Mouse (Mus musculus): ENCODE results near the gene Gas6. TPM values are rescaled to one million over a fixed set of nuclear protein-coding genes. Genes with fewer than 3 reads are reported as not detected.
A peak's percentile ranks its signal among the peaks of the same experiment; 100 is the strongest.

Gas6 gene
- polyA plus RNA-seq, 1 experiment from 2014 or later, result 34.7 TPM

- no peak overlapping the region for H3K9ac ChIP-seq
- H3K27me3 ChIP-seq (ENCODE audit: control insufficient read depth, insufficient read depth, low read length), result no peaks in the 10 kb centered on the region
- H3K4me1 ChIP-seq (replicated peaks; ENCODE audit: control insufficient read depth, insufficient read depth, low read length), result no peaks in the 10 kb centered on the region
- ATAC-seq (ENCODE audit: low FRiP score), result no peak
- no peaks in the 10 kb centered on the region for H3K9me3 ChIP-seq (ENCODE audit: control insufficient read depth, low read length)
- 92% methylated on average over 11 of the region's 11 CpGs for WGBS
- DNase-seq (ENCODE audit: low spot score), result no peak
- H3K27ac ChIP-seq, result no peak overlapping the region
- no peak overlapping the region for H3K4me2 ChIP-seq (replicated peaks)
- H3K36me3 ChIP-seq (replicated peaks; ENCODE audit: control insufficient read depth, insufficient read depth), result peaks cover 14% of the 10 kb centered on the region; the same call in 1 of the 2 replicates
- no peak overlapping the region for H3K4me3 ChIP-seq (replicated peaks; ENCODE audit: low read length)
Observed at GRCm38 (mm10) chr8:13471484-13471883, 22.8 kb downstream of the Gas6 start.

GRCm38 (mm10) chr8:13468737-13469136 is 25.6 kb downstream of the Gas6 start:
- no peaks in the 10 kb centered on the region for H3K9me3 ChIP-seq (ENCODE audit: control insufficient read depth, low read length)
- no peaks in the 10 kb centered on the region for H3K4me1 ChIP-seq (replicated peaks; ENCODE audit: control insufficient read depth, insufficient read depth, low read length)
- DNase-seq (ENCODE audit: low spot score) (no peak), ATAC-seq (ENCODE audit: low FRiP score) (no peak)
- no peak overlapping the region for H3K4me2 ChIP-seq (replicated peaks)
- no peak overlapping the region for H3K4me3 ChIP-seq (replicated peaks; ENCODE audit: low read length)
- 0 out of 2 replicates have a peak, but pooled peaks cover 7% of the 10 kb centered on the region for H3K36me3 ChIP-seq (replicated peaks; ENCODE audit: control insufficient read depth, insufficient read depth)
- no peak overlapping the region for H3K9ac ChIP-seq
- no peaks in the 10 kb centered on the region for H3K27me3 ChIP-seq (ENCODE audit: control insufficient read depth, insufficient read depth, low read length)
- H3K27ac ChIP-seq, result no peak overlapping the region
- 81% methylated on average over 9 of the region's 9 CpGs for WGBS

DNA sequence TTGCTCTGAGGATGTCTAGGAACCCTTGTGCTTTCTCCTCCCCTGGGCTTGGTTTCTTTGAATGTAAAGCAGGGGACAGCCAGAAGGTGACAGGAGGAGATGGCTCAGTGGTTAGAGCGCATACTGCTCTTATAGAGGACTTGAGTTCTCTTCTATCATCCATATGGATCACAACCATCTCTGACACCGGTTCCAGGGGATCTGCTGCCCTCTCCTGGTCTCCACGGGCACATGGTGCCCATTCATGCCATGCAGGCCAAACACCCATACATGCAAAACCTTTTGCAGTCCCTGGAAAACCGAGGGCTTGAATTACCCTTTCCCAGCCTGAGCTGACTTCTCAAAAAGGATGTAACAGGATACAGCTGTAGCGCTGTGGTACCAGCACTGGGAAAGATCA is 27.3 kb downstream of the Gas6 start:
- Histone ChIP-seq H3K4me3 (replicated peaks; ENCODE audit: low read length) (no peak overlapping the region), H3K27me3 (ENCODE audit: control insufficient read depth, insufficient read depth, low read length) (no peaks in the 10 kb centered on the region), H3K36me3 (replicated peaks; ENCODE audit: control insufficient read depth, insufficient read depth) (0 out of 2 replicates have a peak, but pooled peaks cover 7% of the 10 kb centered on the region), H3K9me3 (ENCODE audit: control insufficient read depth, low read length) (no peaks in the 10 kb centered on the region), H3K4me2 (replicated peaks) (no peak overlapping the region), H3K9ac (no peak overlapping the region), H3K4me1 (replicated peaks; ENCODE audit: control insufficient read depth, insufficient read depth, low read length) (no peaks in the 10 kb centered on the region), H3K27ac (no peak overlapping the region)
- no peak for ATAC-seq (ENCODE audit: low FRiP score)
- 71% methylated on average over 5 of the region's 5 CpGs for WGBS
- DNase-seq (ENCODE audit: low spot score), result peak; percentile 38

DNA sequence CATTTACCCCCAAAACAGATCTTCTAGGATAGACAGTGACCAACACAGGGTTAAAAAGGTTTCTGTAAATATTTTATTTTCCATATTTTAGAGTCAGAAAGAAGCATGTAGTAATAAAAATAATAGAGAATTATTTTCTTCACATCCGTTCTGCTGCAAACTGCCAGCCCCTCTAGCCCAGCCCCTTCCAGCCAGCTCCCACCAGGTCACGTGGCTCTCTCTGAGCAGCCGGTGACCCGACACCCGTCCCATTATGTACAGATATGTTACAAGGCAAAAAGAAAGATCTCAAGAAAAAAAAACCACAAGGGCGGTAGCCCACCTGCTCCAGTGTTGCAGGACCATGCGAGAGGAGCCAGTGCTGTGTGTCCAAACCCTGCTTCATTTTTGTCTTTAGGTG is 29.0 kb downstream of the Gas6 start:
- H3K36me3 ChIP-seq (replicated peaks; ENCODE audit: control insufficient read depth, insufficient read depth), result 0 out of 2 replicates have a peak, but pooled peaks cover 7% of the 10 kb centered on the region
- no peak overlapping the region for H3K4me2 ChIP-seq (replicated peaks)
- no peak overlapping the region for H3K9ac ChIP-seq
- H3K9me3 ChIP-seq (ENCODE audit: control insufficient read depth, low read length), result no peaks in the 10 kb centered on the region
- DNase-seq (ENCODE audit: low spot score), result no peak
- H3K27me3 ChIP-seq (ENCODE audit: control insufficient read depth, insufficient read depth, low read length), result no peaks in the 10 kb centered on the region
- H3K4me3 ChIP-seq (replicated peaks; ENCODE audit: low read length), result no peak overlapping the region
- no peak overlapping the region for H3K27ac ChIP-seq
- no peak for ATAC-seq (ENCODE audit: low FRiP score)
- 70% methylated on average over 7 of the region's 7 CpGs for WGBS
- H3K4me1 ChIP-seq (replicated peaks; ENCODE audit: control insufficient read depth, insufficient read depth, low read length), result no peaks in the 10 kb centered on the region

DNA sequence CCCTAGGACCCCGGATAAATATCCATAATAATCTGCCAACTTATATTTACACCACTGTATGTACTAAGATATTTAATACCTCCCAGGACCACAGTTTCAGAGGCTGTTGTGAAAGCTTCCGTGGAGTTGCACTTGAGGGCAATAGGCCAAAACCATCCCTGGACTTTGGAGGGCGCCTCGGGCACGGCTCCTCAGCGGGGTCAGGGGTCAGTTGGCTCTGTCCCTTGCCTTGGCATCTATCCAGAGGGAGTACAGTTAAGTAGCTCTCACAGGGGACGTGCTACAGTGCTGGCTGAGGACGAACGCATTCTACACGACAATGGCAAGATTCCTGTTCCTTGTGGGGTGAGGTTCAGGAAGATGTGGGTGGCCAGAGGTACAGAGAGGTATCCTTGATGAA is 31.9 kb downstream of the Gas6 start:
- DNase-seq (ENCODE audit: low spot score) (no peak), ATAC-seq (ENCODE audit: low FRiP score) (no peak)
- H3K9me3 ChIP-seq (ENCODE audit: control insufficient read depth, low read length), result no peaks in the 10 kb centered on the region
- no peaks in the 10 kb centered on the region for H3K27me3 ChIP-seq (ENCODE audit: control insufficient read depth, insufficient read depth, low read length)
- no peaks in the 10 kb centered on the region for H3K36me3 ChIP-seq (replicated peaks; ENCODE audit: control insufficient read depth, insufficient read depth)
- no peak overlapping the region for H3K4me3 ChIP-seq (replicated peaks; ENCODE audit: low read length)
- H3K4me1 ChIP-seq (replicated peaks; ENCODE audit: control insufficient read depth, insufficient read depth, low read length), result no peaks in the 10 kb centered on the region
- no peak overlapping the region for H3K27ac ChIP-seq
- no peak overlapping the region for H3K9ac ChIP-seq
- H3K4me2 ChIP-seq (replicated peaks), result no peak overlapping the region
- WGBS, result 76% methylated on average over 10 of the region's 10 CpGs

DNA sequence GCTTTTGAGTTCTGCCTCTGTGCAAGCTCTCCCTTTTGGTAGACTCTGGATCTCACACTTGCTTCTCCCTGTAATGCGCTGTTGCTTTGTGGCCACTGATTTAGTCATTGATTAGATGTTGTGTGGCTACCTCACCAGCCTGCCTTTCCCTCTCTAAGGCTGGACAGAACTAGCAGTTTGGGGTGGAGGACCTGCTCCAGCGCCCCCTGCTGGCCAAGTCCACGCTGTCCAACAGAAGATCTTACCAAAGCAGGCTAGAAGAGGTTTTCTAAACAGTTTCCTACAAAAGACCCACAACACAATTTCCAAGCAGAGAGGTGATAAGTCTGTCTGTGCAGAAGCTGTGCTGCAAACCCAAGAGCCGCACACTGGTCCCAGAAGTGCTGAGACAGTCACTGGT is 32.4 kb downstream of the Gas6 start:
- ATAC-seq (ENCODE audit: low FRiP score) (no peak), DNase-seq (ENCODE audit: low spot score) (peak; percentile 55)
- no peak overlapping the region for H3K9ac ChIP-seq
- no peak overlapping the region for H3K27ac ChIP-seq
- H3K4me3 ChIP-seq (replicated peaks; ENCODE audit: low read length), result no peak overlapping the region
- no peaks in the 10 kb centered on the region for H3K36me3 ChIP-seq (replicated peaks; ENCODE audit: control insufficient read depth, insufficient read depth)
- H3K4me2 ChIP-seq (replicated peaks), result no peak overlapping the region
- H3K27me3 ChIP-seq (ENCODE audit: control insufficient read depth, insufficient read depth, low read length), result no peaks in the 10 kb centered on the region
- WGBS, result 40% methylated on average over 4 of the region's 4 CpGs
- no peaks in the 10 kb centered on the region for H3K4me1 ChIP-seq (replicated peaks; ENCODE audit: control insufficient read depth, insufficient read depth, low read length)
- H3K9me3 ChIP-seq (ENCODE audit: control insufficient read depth, low read length), result no peaks in the 10 kb centered on the region

GRCm38 (mm10) chr8:13461085-13461765 is 33.1 kb downstream of the Gas6 start:
- H3K4me3 ChIP-seq (replicated peaks; ENCODE audit: low read length), result no peak overlapping the region
- ATAC-seq (ENCODE audit: low FRiP score) (no peak), DNase-seq (ENCODE audit: low spot score) (no peak)
- no peaks in the 10 kb centered on the region for H3K4me1 ChIP-seq (replicated peaks; ENCODE audit: control insufficient read depth, insufficient read depth, low read length)
- H3K36me3 ChIP-seq (replicated peaks; ENCODE audit: control insufficient read depth, insufficient read depth), result no peaks in the 10 kb centered on the region
- 82% methylated on average over 17 of the region's 17 CpGs for WGBS
- no peak overlapping the region for H3K9ac ChIP-seq
- no peaks in the 10 kb centered on the region for H3K9me3 ChIP-seq (ENCODE audit: control insufficient read depth, low read length)
- H3K27me3 ChIP-seq (ENCODE audit: control insufficient read depth, insufficient read depth, low read length), result no peaks in the 10 kb centered on the region
- no peak overlapping the region for H3K27ac ChIP-seq
- no peak overlapping the region for H3K4me2 ChIP-seq (replicated peaks)

DNA sequence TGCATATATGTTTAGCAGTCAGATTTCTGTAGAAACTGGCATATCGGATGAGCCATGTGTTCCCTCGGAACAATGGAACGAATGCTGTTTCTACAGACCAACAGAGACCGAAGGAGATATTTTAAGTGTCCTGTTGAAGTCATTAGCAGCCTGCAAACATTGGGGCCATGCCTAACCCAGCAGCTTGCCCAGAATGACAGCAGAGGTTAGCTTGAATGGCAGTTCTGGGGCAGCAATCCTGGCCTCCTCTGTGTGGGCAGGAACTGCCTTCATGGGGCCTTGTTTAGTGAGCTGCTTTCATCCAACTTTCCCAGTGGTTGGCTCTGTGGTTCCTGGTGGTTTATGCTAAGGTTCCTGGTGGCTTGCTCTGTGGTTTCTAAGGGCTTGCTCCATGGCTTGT is 34.9 kb downstream of the Gas6 start:
- no peaks in the 10 kb centered on the region for H3K36me3 ChIP-seq (replicated peaks; ENCODE audit: control insufficient read depth, insufficient read depth)
- H3K4me2 ChIP-seq (replicated peaks), result no peak overlapping the region
- no peak overlapping the region for H3K4me3 ChIP-seq (replicated peaks; ENCODE audit: low read length)
- H3K4me1 ChIP-seq (replicated peaks; ENCODE audit: control insufficient read depth, insufficient read depth, low read length), result peaks cover 1% of the 10 kb centered on the region; the same call in 1 of the 2 replicates
- 93% methylated on average over 4 of the region's 4 CpGs for WGBS
- no peak for ATAC-seq (ENCODE audit: low FRiP score)
- no peak for DNase-seq (ENCODE audit: low spot score)
- H3K27ac ChIP-seq, result no peak overlapping the region
- no peaks in the 10 kb centered on the region for H3K27me3 ChIP-seq (ENCODE audit: control insufficient read depth, insufficient read depth, low read length)
- no peak overlapping the region for H3K9ac ChIP-seq
- no peaks in the 10 kb centered on the region for H3K9me3 ChIP-seq (ENCODE audit: control insufficient read depth, low read length)

- H3K9me3 ChIP-seq (ENCODE audit: control insufficient read depth, low read length), result no peaks in the 10 kb centered on the region
- no peak overlapping the region for H3K4me3 ChIP-seq (replicated peaks; ENCODE audit: low read length)
- H3K27me3 ChIP-seq (ENCODE audit: control insufficient read depth, insufficient read depth, low read length), result no peaks in the 10 kb centered on the region
- H3K4me2 ChIP-seq (replicated peaks), result no peak overlapping the region
- no peak overlapping the region for H3K9ac ChIP-seq
- peaks cover 4% of the 10 kb centered on the region; the same call in 1 of the 2 replicates for H3K4me1 ChIP-seq (replicated peaks; ENCODE audit: control insufficient read depth, insufficient read depth, low read length)
- 44% methylated on average over 2 of the region's 2 CpGs for WGBS
- DNase-seq (ENCODE audit: low spot score) (peak; percentile 69), ATAC-seq (ENCODE audit: low FRiP score) (peak; percentile 64; the same call in 1 of the 2 replicates)
- H3K27ac ChIP-seq, result no peak overlapping the region
- H3K36me3 ChIP-seq (replicated peaks; ENCODE audit: control insufficient read depth, insufficient read depth), result no peaks in the 10 kb centered on the region
Observed at GRCm38 (mm10) chr8:13455295-13455694, 39.0 kb downstream of the Gas6 start.

Measured in hindbrain, embryonic 14.5 days (tissue).